Mouse (Mus musculus) heart, adult 9 months (tissue): ENCODE measurements around the gene Cxcl1.
"Not testable (repeated sequence)": the region's sequence is repeated elsewhere in the genome, so short reads cannot be mapped to it uniquely, and the experiment has no call there.

Experiments used
- DNase-seq, 2 experiments: peaks; one replicate each; pipeline ENCODE4 v3.0.0; 2022; ENCODE audit warnings: low spot score in 2 of 2

Cxcl1 gene

DNA sequence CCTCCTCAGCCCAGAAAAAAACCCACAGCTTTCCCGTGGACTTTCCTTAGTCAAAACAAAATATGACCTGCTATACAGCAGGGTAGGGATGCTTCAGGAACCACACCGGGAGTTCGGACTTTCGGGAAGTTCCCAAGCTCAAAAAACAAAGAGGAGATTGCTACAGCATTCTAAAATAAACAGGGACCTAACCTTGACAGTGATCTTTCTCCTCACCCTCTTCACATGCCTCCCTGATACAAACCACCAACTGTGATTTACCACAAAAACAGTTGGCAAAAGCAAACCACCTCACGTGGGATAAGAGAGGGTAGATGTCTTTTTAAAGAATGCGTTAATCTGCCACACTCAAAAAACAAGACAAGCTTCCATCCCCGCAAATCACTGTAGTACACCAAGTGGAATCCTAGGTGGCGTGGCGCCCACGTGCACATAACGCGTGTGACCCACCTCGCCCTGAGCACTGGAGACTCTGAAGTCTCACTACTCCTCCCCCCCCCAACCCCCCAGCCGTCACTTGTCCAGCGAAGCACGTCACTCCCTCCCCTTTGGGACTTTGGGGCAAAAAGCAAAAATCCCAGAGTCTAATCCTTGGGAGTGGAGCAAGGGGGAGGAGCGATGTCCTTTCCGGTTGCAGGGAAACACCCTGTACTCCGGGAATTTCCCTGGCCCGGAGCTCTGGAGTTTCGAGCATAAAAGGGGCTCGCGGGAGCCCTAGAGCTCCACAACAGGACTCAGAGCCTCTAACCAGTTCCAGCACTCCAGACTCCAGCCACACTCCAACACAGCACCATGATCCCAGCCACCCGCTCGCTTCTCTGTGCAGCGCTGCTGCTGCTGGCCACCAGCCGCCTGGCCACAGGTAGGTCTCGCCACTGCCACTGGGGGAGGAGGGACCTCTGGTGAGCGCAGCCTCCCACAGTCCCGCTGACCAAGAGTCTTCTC is at the start of gene Cxcl1:
Gene Cxcl1 (plus strand): TSS at position 723 of the 945 bp plus-strand sequence.
- DNase-seq, result peak; percentile 82 to 83

DNA sequence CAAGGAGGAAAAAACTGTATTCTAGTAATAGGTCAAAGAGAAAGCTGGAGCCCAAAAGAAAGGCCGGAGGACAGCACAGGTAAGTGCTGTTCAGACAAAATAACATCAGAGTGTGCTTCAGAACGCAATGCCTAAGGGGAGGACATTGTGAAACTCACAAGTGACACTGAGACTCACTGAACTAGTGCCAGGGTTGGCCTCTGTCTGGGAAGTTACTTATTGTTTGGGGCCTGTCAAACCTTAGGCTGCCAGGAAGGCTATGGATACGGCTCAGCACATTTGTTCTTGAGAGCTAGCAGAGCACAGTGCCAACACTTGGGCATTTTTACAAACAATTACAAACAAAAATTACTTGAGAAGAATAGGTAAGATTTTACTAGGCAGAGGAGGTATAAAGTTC is 47.1 kb upstream of the Cxcl1 start:
- DNase-seq, result no peak

DNA sequence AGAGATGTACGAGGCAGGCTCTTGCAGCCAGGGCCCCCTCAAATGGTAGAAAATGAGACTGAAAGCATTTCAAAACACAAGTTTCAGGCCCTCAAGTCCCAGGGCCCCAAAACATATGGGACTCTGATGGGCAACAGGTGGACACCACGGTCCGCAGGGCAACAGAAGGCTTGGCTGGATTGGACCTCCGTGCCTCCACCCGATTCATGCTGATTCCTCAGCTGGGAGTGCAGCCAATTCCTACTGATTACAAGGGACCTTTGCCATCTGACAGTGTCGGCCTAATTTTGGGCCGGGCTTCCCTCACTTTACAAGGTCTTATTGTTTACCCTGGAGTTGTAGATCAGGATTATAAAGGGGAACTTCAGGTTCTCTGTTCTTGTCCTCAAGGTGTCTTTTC is 40.9 kb upstream of the Cxcl1 start:
- not testable (repeated sequence) for DNase-seq

DNA sequence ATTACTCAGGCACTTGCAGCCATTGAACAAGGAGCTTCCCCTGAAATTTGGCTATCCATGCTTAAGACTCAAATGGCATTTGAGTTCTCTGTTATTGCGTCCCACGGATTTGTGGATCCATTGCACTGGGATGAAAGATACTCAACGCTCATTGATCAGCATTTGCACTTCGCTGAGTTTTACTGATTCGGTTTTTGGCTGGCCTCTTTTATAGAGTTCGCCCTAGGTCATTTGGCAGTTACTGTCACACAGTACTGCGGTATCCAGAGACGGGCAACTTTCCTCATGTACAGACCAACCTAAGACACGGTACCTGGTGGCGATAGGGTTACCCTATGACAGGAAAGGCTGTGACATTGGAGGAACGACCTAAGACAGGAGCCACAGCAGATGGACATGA is 39.6 kb upstream of the Cxcl1 start:
- DNase-seq, result not testable (repeated sequence)

DNA sequence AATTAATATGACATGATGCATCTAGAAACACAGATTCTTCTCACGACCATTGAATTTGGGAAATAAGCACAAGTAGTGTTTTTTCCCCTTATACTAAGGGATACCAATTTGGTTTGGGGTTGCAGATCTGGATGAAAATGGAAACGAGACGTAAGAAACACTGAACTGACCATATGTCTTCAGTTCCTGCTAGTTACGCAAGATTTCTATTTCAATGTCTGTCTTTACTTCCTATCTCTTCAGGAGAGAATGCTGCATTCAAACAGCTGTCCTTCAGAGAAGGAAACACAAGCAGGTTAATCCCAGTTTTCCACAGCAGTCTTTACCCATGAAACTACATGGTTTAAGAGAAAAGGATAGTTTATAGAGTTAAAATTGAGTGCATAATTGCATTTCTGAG is 37.8 kb upstream of the Cxcl1 start:
- no peak for DNase-seq

DNA sequence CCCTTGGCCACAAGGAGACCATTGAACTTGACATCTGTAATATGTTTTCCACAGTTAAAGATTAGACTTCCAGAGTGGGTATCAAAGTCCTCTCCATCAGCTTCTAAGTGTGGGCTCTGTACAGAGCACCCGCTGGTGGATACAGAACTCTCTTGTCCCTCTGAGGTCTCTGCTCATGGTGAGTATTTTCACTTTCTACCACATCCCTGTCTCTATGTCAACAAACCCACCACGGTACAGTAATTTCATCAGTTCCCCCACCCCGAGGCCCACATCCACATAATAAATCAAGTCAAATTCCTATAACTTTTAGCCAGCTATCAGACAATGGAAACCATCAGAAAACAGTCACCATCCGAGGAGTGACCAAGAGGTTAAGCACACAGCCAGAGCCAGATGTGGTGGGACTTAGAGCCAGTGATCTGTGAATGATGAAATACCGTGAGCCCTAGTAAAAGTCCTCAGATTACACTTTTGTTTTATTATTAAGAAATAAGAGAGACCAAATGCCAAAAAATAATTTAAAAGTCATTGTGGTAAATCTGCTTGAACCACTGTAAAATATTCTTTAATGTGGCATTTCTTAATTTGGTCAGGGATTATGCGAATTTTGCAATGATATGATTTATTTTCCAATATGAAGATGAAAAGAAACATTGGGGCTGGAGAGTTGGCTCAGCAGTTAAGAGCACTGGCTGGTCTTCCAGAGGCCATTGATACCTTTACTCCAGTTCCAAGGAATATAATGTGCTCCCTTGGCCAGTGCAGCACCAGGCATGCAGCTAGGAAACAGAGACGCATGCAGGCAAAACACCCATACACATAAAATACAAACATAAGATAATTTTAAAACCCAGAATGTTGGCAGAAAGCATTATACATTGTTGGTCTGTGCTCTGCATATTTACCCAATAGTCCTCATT is 35.5 kb upstream of the Cxcl1 start:
- DNase-seq, result no peak

DNA sequence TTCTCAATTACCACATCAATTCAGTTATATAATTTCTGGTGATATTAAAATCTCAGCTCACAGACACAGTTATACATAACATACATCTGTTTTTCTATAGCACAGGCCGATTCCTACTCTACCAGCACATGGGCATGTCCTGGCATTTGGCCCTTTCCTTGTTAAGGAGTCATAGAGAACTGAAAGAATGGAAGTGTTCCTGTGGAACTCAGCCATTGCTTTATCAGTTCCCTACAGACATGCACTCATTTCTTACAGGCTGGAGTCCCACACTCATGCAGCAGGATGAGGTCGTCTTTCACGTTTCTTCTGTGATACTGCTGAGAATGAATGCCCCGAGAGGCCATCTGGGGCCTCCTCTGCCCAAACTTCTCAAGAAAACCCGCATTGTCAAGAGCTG is 33.6 kb upstream of the Cxcl1 start:
- DNase-seq, result no peak

DNA sequence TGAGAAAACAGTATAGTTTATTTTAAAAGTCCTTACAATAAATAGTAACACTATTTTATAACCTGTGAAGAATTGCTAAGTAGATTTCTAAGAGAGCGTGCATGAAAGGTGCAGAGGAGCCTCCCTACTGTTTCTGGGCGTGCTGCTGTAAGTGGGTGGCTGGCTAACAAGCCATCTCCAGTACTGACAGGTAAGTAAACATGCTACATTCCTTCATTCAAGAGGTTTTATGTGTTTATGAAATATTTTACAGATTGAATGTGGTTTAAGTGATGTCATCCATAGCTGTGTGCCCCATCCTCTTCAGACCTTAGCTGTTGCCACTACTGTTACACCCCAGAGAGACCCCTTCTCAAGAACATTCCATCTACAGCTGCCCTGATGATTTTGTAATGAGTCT is 32.6 kb upstream of the Cxcl1 start:
- DNase-seq, result no peak

DNA sequence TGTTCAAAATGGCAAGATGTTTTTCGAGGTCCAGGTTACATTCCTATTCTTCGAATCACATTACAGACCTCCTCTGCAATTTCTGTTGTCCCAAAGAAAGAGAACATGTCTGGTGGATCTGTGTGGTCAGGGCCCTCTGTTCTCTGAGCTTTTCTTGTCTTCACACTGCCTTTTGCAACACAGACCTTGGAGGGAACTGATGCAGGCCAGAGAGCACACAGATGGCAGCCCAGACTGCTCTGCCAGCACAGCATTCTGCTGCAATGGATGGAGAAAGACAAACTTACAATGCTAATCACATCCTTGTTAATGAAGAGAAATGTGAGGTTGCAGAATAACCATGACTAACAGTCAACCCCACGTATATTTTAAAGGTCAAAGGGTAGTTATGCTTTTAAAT is 32.0 kb upstream of the Cxcl1 start:
- DNase-seq, result no peak

DNA sequence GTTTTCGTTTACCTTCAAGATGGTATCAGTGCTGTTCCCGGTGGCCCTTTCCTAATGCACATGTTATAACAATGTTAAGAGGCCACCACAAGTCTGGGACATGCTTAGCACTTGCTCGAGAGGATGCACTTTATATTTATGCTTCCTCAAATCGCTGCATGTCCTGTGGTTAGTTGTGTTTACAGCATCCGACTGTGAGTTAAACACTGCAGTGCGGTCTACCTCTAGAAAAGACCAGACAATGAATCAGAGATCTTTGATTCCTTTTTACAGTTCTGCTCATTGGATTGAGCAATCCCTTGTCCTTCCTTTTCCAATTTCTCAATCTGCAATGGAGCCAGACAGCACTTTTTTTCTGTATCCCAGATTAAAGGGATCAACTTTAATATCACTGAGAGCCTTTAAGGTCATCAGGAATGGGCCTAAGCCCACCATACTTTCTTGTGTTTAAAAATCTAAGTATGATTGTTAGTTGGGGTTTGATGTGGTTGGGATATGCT is 29.1 kb upstream of the Cxcl1 start:
- no peak for DNase-seq

DNA sequence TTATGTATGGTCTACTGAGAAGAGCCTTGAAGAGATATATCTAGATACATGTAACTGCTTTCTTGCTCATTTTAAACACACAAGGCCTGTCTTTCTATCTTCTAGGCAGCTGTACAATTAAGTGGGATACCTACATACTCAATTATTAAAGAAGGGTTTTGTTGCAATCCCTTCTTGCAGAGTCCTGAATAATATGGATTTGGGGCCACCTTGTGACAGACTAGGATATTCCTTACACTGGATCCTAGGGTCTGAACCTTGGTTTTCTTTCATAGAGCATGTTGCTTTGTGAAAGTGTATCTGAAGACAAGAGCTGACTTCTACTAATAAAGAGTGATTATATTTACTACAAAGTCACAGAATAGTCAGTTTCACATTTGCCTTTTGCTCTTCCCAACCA is 24.3 kb upstream of the Cxcl1 start:
- no peak for DNase-seq

DNA sequence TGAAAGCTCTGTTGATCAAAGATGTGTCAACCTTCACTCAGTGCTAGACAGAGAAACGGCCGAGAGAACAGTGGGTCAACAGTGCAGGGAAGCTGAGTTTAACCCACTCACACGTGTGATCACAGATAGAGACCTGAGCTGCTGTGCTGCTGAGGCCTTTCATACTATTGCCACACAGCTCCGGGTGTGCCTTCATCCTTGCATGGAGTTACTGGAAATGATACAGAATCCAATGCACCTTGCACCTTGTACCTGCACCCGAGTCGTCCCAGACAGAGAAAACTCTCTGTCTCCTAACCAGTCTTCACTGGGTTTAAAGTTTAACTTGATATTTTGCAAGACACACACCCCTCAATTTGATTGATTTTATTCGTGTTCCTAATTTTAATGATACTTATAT is 18.7 kb upstream of the Cxcl1 start:
- DNase-seq, result no peak

DNA sequence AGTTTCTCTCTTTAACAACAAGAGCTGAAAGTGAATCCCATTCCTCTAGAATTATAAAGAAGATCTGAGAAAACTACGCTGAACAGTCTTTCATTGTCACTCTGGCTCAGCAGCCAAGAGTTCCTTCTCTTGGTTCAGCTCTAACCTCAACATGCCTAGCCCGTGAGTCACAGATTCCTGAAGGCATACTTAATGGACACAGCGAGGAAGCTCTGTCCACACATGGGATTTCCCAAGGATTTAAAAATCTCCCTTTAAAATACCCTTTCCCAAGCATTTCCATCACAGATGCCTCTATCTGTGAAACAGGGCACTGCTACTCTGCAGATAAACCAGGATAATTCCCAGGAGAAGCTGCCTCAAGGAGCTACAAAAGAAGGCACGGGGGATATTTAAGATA is 15.0 kb upstream of the Cxcl1 start:
- peak; percentile 62 to 63 for DNase-seq

DNA sequence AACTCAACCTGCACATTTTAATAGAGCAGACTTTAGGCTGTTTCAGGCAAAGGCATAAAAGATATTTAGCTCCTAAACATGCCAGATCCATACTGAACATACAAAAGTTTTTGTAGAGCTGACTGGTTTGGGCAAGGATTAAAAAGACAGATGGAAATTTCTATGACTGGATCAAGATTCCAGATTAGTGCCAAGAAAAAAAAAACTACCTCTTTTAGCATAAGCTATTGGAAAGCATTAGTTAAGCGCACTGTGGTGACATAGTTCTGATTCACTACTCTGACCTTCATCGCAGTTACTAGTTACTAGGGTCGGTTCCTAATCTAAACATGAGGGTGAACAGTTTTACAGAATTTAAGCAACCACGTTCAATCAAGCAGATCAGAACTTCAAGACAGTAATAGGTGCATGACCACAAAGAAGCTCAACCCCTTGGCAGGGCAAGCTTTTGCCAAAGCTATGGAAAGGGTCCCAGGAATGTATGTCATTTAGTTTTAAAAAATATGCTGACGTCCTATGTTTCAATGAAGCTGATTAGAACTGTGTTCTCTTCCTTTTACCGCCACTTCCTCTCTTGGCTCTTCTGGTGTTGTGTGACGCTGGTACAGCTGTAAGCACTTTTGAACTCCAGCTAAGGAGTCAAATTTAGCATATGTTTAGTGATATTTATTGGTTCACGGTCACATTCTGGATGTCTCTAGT is 14.4 kb upstream of the Cxcl1 start:
- no peak for DNase-seq

DNA sequence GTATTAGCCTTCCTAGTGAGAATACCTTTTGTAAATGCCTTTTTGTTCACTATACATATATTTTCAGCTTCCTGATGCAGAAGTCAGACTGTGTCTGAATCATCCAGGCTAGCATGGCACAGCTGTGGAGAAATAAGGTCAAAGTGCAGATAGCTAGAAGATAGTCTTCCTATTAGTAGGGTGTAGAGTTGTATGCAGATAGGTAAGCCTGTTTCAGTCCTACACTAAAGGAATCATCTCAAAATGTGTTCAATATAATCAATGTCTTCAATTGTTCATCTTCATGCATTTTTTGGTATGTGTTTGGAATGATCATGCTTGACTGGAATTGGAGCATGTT is 13.9 kb upstream of the Cxcl1 start:
- DNase-seq, result no peak

DNA sequence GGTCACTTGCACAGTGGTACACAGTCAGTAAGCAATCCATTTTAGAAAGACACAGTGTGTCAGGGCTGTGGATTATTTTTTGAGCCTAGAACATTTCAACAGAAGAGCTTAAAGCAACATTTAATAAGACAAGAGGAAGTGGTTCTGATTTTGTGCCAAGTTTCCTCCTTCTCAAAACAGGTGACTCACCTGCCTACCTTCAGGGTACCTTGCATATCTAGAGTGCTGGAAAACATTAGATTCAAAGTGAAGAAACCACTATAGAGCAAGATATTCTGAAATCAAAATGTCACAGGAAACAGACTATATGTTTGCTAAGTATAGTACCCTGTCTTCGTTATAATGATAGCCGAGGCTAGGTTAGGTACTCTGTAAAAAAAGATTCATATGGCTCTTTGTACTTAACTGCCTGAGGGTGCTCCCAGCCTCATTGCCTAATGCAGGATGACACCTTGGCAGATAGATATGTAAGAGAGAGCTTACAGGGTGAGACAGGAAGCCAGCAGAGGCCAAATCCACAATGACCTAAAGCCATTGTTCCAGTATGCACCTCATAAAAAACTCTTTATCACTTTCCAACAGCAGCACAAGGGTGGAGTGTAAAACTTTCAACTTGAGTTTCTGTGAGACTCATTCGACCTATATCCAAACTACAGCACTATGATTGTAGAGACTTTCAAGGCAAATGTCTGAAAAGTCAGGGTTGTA is 11.6 kb upstream of the Cxcl1 start:
- no peak for DNase-seq

DNA sequence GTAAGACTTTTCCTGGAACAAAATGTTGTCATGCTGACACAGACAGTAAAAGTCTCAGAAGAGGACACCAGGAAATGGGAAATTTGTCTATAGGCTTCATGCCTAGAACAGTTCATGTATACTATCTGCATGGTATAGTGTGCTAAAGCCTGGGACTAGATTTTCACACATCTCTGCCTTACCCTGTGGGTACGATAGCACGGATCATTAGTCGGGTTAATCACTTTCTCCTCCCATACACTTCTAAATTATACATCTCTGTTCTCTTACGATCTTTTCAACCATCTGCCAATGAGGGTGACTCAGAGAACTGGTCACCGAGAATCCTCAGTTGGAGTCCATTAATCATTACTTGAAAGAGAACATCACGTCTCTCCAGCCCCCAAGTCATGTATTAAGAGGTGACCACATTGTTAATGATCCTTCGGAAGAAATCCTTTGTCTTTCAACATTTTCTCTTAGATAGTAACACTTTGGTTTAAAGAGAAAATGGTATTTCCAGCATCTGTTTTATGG is 10.6 kb upstream of the Cxcl1 start:
- no peak for DNase-seq

DNA sequence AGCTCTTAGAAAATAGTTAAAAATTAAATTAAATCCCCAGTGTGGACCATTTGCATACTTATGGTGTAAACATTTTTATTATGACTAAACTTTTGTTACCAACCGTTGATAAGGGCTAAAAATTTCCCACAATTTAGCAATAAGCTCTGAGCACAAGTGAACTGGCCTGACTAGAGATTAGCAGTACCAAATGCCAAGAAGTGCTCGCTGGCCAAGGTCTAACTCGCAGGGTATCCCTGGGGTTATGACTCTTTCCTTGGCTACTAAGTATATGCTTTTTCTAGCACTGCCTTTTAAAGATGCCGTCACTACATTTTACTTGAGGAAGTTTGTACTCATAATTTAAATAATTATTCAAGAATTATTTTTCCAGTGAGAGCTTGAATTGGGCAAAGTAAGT is 10.0 kb upstream of the Cxcl1 start:
- peak in 1 of 2 experiments; percentile 42 for DNase-seq

DNA sequence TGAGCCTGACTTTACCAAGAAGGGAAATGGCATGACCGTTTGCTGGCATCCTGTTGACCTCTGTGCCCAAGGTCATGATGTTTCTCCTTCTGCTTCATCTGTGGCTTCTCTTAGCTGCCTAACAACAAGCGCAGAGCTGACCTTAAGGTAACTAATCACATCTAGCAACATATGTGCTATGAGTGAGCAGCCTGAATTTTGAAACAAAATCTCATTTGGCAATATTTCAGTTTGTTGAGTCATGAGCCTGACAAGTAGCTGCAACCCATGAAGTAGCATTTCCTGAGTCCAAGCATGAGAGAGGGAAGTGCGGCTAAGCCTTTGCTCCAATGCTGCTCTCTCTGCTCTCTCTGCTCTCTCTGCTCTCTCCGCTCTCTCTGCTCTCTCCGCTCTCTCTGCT is 9.4 kb upstream of the Cxcl1 start:
- DNase-seq, result no peak

DNA sequence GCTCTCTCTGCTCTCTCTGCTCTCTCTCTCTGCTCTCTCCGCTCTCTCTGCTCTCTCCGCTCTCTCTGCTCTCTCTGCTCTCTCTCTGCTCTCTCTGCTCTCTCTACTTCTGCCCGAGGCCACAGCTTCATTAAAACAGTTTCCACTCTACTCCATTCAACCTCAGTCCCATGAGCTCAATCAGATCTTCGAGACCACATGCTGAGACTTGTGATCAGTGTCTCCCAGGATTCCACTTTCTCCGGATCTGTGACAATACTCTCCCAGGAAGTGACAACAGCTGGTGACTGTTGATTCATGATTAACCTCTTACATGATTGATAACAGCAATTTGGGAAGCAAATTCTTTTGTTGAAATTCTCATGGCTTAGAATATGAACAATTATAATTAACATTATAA is 8.9 kb upstream of the Cxcl1 start:
- DNase-seq, result no peak

DNA sequence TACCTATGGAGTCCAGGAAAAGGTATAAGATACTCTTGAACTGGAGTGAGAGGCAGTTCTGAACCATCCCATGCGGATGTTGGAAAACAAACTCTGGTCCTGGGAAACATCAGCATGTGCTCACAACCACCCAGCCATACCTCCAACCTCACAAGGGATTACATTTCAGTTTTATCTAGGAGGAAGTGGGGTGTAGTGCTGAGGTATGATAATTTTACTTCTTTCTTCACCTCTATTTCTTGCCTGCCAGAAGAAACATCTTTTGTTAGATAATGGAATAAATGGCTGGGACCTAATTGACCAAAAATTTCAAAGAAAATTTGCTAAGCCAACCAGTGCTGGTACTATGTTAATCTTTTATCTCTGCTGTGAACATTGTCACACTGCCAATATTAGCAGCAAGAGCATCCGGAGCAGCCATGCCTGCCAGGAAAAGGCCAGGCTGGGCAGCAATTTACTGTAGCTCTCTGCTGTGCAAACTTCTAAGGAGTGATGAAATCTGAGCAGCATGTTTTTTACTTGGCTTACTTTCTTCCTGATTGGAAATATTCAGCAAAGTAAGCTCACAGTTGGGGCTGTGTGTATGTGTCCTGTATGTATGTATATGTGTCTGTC is 6.3 kb upstream of the Cxcl1 start:
- DNase-seq, result no peak
